Mouse (Mus musculus) NIH3T3 (cell line): ENCODE results near the gene Dctn5.
A peak's percentile ranks its signal among the peaks of the same experiment; 100 is the strongest.

Experiments
- DNase-seq: peaks from one replicate; pipeline ENCODE4 v3.0.0-alpha.2; 2012; ENCODE audit warnings: low read depth

Dctn5 gene

DNA sequence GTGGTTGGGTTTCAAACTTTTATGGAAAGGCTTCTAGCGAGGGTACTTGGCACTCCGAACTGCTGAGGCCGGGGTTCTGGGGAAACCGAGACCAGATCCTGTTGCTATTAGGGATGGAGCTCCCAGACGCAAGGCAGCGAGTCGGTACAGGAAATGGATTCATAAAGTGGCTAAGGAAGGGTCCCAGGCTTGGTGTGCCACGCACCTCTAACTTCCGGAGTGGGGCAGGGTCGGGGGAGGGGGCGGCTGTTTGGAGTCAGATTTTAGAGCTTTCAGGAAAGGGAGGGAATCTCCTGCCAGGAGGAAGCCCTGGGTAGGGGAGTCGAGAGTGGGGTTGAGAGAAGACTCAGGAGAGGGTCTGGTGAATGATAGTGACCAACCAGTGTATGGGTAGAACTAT is 27.2 kb downstream of the Dctn5 start:
- no peak for DNase-seq

DNA sequence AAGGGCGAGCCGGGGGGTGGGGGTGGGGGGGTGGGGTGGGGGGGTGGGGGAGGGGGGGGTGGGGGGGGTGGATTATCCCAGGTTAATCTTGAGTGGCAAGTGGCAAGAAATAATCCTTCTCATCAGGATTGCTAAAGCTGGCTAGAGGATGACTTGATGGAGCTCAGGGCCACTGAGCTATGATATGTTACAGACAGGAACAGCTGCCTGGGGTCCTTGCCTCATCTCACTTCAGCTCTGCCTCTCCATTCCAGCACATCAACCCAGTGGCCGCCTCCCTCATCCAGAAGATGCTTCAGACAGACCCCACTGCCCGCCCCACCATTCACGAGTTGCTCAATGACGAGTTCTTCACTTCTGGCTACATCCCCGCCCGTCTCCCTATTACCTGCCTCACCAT is 30.9 kb downstream of the Dctn5 start:
- DNase-seq = no peak

GRCm38 (mm10) chr7:122167203-122167602 is 34.4 kb downstream of the Dctn5 start:
- no peak for DNase-seq

GRCm38 (mm10) chr7:122170705-122171104 is 37.9 kb downstream of the Dctn5 start:
- DNase-seq = no peak

DNA sequence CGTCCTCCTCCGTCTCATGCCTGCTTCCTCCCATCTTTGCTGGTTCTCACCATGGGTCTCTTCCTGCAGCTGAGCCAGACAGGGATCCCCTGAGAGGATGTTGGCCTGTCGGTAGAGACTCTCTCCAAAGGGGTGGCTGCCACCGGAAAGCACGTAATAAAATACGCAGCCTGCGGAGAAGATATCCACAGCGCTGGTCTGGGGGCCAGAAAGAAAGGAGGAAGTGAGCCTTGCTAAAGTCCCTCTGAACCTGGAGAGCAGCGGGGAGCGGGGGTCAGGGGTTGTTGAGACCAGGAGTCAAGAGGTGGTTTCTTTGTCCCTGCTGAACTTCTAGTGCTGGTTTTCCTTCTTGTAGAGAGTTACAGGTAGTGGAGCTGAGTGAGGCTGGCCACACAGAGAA is 38.8 kb downstream of the Dctn5 start:
- DNase-seq = no peak

DNA sequence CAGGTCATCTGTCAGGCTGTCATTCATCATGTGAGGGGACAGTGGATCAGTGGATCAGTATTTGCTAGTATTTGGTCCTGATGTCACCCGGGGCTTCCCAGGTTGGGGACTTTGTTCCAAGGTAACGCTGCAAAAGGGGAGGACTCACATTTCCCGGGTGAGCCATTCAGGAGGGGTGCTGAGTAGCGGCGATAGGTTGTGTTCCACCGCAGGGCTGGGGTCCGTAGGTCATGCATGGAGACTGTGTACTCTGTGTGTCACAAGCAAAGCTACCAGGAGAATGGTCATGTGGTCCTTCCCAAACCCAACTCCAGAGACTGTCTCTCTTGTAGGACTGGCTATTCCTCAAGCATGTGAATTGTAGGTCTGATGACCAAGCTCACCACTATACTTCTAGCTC is 47.9 kb downstream of the Dctn5 start:
- no peak for DNase-seq

- DNase-seq = no peak
Measured at GRCm38 (mm10) chr7:122184569-122184968, 51.7 kb downstream of the Dctn5 start.

DNA sequence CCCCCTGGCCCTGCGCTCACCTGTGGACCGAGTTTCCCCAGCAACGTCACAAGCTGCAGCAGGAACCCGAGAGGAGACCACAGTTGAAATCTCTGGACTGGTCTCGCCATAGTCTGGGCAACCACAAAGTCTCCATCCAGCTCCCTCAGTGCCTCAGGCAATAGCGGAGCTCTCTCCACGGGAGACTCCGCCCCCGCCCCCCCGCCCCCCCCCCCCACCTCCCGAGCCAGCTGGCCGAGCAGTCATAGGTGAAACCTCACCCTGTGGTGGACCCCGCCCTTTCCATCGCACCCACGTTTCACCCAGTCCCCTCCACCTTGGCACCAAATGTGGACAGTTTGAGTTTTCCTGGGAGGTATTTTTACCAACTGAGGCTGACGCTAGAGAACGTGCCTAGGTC is 53.2 kb downstream of the Dctn5 start, which contains the start of gene Ern2:
Ern2 (minus strand) TSS at position 165 of the 400 bp plus-strand sequence.
- no peak for DNase-seq

GRCm38 (mm10) chr7:122189484-122189883 is 56.6 kb downstream of the Dctn5 start:
- DNase-seq = peak; percentile 71

DNA sequence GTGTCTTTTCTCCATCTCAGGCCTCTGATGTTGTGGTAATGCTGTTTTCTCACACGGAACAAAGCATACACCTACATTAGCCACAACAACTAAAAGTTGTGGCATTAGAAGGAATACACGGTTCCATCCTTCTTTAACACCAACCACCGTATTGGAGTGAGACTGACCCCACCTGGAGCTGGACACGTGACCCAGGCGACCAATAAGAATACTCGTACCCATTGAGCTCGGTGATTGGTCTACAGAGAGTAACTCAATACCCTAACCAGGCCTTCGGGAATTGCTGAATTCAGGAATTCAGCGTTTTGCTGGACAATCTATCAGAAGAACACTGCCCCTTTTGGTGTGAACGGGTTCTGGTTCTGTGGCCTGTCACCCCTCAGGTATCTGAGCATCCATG is 58.3 kb downstream of the Dctn5 start:
- no peak for DNase-seq

GRCm38 (mm10) chr7:122193919-122194318 is 61.1 kb downstream of the Dctn5 start:
- DNase-seq = peak; percentile 17

- no peak for DNase-seq
Measured at GRCm38 (mm10) chr7:122196771-122197170, 63.9 kb downstream of the Dctn5 start.

- DNase-seq = peak; percentile 72
Measured at GRCm38 (mm10) chr7:122197306-122197705, 64.5 kb downstream of the Dctn5 start.
